Mouse (Mus musculus): ENCODE measurements around the gene Tjp2.

Tjp2 gene

GRCm38 (mm10) chr19:24058851-24059250, 166.0 kb downstream of the Tjp2 start:
- no peak for DNase-seq (ENCODE audit: low read depth, low spot score)

GRCm38 (mm10) chr19:24058021-24058420, 166.8 kb downstream of the Tjp2 start:
- no peak for DNase-seq (ENCODE audit: low read depth, low spot score)

GRCm38 (mm10) chr19:24056880-24057279, 167.9 kb downstream of the Tjp2 start:
- no peak for DNase-seq (ENCODE audit: low read depth, low spot score)

GRCm38 (mm10) chr19:24054904-24055303, 169.9 kb downstream of the Tjp2 start:
- no peak for DNase-seq (ENCODE audit: low read depth, low spot score)

GRCm38 (mm10) chr19:24054265-24054664, 170.6 kb downstream of the Tjp2 start:
- DNase-seq (ENCODE audit: low read depth, low spot score) = no peak

GRCm38 (mm10) chr19:24050514-24050913, 174.3 kb downstream of the Tjp2 start:
- DNase-seq (ENCODE audit: low read depth, low spot score) = no peak

GRCm38 (mm10) chr19:24049329-24049728, 175.5 kb downstream of the Tjp2 start:
- DNase-seq (ENCODE audit: low read depth, low spot score) = no peak

GRCm38 (mm10) chr19:24046395-24046993, 178.3 kb downstream of the Tjp2 start:
- no peak for DNase-seq (ENCODE audit: low read depth, low spot score)

Measured in mesoderm, embryonic 11.5 days (tissue).